Mouse (Mus musculus) small intestine, adult 10 weeks (tissue): ENCODE results near the gene Cytl1. TPM values are rescaled to one million over a fixed set of nuclear protein-coding genes. Genes with fewer than 3 reads are reported as not detected.

ENCODE experiments used
- polyA plus RNA-seq: library from polyadenylated mRNA; stranded (reverse); fragments of 350-450 nt; fragmentation: Illumina TruSeq; extraction: RNeasy Lipid Tissue Mini Kit (QIAGEN cat#74804); gene quantifications from one replicate; pipeline ENCODE4 v1.2.3, GENCODE M21; 2014; ENCODE audit warnings: low replicate concordance

The Cytl1 gene
- 2.0 TPM for polyA plus RNA-seq

DNA sequence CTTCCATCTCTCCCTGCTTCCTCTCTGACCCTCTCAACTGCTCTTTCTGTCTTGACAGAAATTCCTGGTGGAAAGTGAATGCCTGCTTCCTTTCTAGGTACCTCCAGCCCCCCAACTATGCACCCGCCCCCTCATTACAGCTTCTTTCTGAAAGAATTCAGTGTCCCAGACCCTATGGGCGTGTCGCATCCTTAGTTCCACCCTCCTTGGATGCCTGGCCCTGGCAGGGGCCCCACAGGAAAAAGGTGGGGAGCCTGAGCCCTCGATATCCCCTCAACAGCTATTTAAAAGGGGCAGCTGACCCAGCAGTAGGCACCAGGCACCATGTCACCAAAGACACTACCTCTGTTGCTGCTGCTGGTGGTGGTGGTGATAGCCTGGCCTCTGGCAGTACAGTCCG, at the start of gene Cytl1:
Gene Cytl1, plus strand, starts transcription at position 296 of the 400 bp plus-strand sequence.

DNA sequence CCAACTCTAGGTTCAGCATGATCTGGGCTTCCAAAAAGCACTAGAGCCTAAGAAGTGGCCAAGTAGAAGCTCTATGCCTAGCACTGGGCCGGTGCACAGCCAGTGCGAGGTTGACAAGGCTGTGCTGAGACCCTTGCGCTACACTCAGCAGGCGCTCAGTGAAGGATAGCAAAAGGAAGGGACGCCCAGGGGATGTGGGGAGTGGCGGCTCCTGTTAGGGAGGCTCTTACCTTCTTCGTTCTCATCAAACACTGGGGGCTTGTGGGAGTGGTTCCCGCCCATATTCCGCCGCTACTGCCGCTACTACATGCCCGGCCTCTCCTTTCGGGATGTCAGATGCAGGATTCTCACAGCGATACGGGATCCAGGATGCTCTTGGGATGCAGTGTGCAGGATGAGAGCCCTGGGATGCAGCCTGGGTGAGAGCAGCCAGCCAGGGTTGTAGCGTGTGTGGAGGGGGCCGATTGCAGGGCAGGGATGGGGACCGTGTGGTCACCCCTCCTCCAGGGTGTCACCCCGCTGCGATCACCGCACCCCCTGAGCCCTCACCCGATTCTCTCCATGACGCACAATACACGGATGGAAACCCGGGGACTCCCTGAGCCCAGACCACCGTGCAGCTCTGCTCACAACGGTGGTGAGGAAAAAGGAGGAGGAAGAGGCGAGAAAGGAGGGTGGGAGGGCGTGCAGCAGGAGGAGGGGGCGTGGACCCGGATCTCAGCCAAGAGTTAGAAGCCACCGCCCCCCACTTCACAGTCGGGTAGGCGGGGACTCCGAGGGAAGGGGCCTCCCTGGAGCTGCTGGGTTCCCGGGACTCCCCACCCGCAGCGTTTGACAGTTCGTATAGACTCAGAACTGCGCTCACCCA, 18.6 kb upstream of the Cytl1 start, which contains the start of gene Stk32b:
Gene Stk32b, minus strand, starts transcription at position 667 of the 868 bp plus-strand sequence.

Other genes starting within 250 kb of the Cytl1 start
- not detected for gene Stk32b, start 18.3 kb upstream of the Cytl1 start, polyA plus RNA-seq
- not detected for gene Msx1, start 89.1 kb downstream of the Cytl1 start, polyA plus RNA-seq